Mouse (Mus musculus): Measurements from ENCODE around the gene Agbl2.

GRCm38 (mm10) chr2:90833502-90833901 is 51.0 kb downstream of the Agbl2 start:
- no peak for TF ChIP-seq EP300 (IDR thresholded peaks at IDR 0.05; ENCODE audit: low read depth)
- no peak for TF ChIP-seq CTCF (IDR thresholded peaks at IDR 0.05; ENCODE audit: low read depth)

Measured in liver, postnatal 0 days (tissue).